Mouse (Mus musculus) lung, postnatal 0 days (tissue): ENCODE data around the gene Spred1. TPM values are rescaled to one million over a fixed set of nuclear protein-coding genes. Genes with fewer than 3 reads are reported as not detected.

Source experiments
- ATAC-seq: fragments of 200-750 bp; cut with Nextera tagmentation; 2 replicates; pipeline ENCODE4 v1.8.0; 2017; ENCODE audit warnings: moderate library complexity
- DNase-seq: peaks from one replicate; pipeline ENCODE4 v3.0.0-alpha.2; 2016; ENCODE audit warnings: low spot score
- H3K27ac ChIP-seq: fragments of 300-500 bp; sonication (generic); 2 replicates; pipeline ENCODE4 v1.5.1; 2014; ENCODE audit warnings: antibody characterized with exemption, mild to moderate bottlenecking, low read length, mixed read lengths
- H3K27me3 ChIP-seq: fragments of 300-500 bp; sonication (generic); replicated peaks from 2 replicates; pipeline ENCODE4 v1.6.1; 2014; ENCODE audit warnings: low read length, mixed read lengths; ENCODE audit not compliant: insufficient read depth
- H3K36me3 ChIP-seq: fragments of 300-500 bp; sonication (generic); 2 replicates; pipeline ENCODE4 v1.6.1; 2014; ENCODE audit warnings: low read length, mixed read lengths; ENCODE audit not compliant: insufficient read depth
- H3K4me1 ChIP-seq: fragments of 300-500 bp; sonication (generic); 2 replicates; pipeline ENCODE4 v1.6.1; 2014; ENCODE audit warnings: antibody characterized with exemption, low read depth, low read length, mixed read lengths; ENCODE audit not compliant: insufficient read depth
- H3K4me2 ChIP-seq: fragments of 300-500 bp; sonication (generic); replicated peaks from 2 replicates; pipeline ENCODE4 v1.6.1; 2014; ENCODE audit warnings: low read depth, mild to moderate bottlenecking, low read length, moderate library complexity, mixed read lengths
- H3K4me3 ChIP-seq: fragments of 300-500 bp; sonication (generic); 2 replicates; pipeline ENCODE4 v1.5.1; 2014; ENCODE audit warnings: low read depth, low read length
- H3K9ac ChIP-seq: fragments of 300-500 bp; sonication (generic); replicated peaks from 2 replicates; pipeline ENCODE4 v1.6.1; 2014; ENCODE audit warnings: low read depth, mild to moderate bottlenecking
- H3K9me3 ChIP-seq: fragments of 300-500 bp; sonication (generic); 2 replicates; pipeline ENCODE4 v1.6.1; 2016; ENCODE audit warnings: low read length, mixed read lengths
- CTCF ChIP-seq: IDR thresholded peaks from 2 replicates; pipeline ENCODE4 v1.5.1; 2016; ENCODE audit warnings: antibody characterized with exemption, mild to moderate bottlenecking
- EP300 ChIP-seq: IDR thresholded peaks from 2 replicates; pipeline ENCODE4 v1.6.1; 2016; ENCODE audit warnings: antibody characterized with exemption, mild to moderate bottlenecking, control low read depth
- WGBS: fragments of 180-500 bp; shearing (Covaris S2); extraction: QIAGEN DNeasy Blood & Tissue Kit; methylation state at CpG from one replicate; pipeline ENCODE4 v1.1.7; 2014; 5-methylcytosine and 5-hydroxymethylcytosine counted together
- polyA plus RNA-seq: library from polyadenylated mRNA; unstranded; fragments of >200 nt; fragmentation: Nextera tagmentation; extraction: Ambion mirVana; gene quantifications from 2 replicates; pipeline ENCODE4 v1.2.1, GENCODE M21; 2015

The Spred1 gene
- polyA plus RNA-seq, 1 experiment from 2014 or later, result 12.5 TPM

DNA sequence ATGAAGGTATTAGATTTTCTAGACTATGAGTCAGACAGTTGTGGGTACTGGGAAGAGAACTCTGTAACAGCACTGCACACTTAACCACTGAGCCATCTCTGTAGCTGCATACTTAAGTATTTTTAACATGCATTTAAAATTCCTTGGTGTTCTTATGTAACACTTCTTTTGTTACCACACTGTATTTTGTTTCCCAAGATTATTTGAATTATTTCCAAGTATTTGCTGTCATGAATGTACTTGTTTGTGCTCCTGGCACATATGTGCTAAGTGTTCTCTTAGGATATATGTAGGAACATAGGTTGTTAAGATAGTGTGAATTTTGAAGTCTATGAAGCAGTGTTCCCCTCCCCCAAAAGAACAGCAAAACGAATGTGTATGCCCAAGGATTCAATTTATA lies 10.7 kb downstream of the Spred1 start:
- Histone ChIP-seq H3K9me3 (no peaks in the 10 kb centered on the region), H3K27me3 (no peaks in the 10 kb centered on the region), H3K27ac (no peak overlapping the region), H3K9ac (no peak overlapping the region), H3K4me2 (no peak overlapping the region), H3K36me3 (no peaks in the 10 kb centered on the region), H3K4me3 (no peak overlapping the region), H3K4me1 (no peaks in the 10 kb centered on the region)
- no peak; the same call in 1 of the 2 replicates for ATAC-seq
- no peak for TF ChIP-seq CTCF
- 0 out of 2 replicates have a peak, but pooled peaks have one; percentile 15 for TF ChIP-seq EP300
- DNase-seq, result peak; percentile 47
- 44% methylated on average over 1 of the region's 1 CpGs for WGBS

DNA sequence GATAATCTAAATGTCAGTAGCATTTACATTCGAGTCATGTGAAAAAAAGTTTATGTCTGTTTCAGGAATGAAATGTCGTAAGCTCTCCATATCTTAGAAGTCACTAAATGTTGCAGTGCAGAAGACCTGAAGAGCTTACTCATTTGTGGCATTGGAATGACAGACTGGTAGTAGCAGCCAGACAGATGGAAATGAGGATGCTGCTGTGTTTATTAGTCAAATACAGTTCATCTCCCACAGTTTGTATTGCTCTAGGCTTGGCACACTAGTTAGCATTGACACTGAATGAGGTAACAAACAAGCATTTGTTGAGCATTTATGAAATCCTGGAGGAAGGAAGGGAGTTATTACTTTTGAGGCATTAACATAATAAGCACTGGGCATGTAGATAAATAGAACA lies 12.4 kb downstream of the Spred1 start:
- H3K4me3 ChIP-seq, result no peak overlapping the region
- TF ChIP-seq EP300 (no peak), CTCF (no peak)
- no peaks in the 10 kb centered on the region for H3K27me3 ChIP-seq
- H3K4me2 ChIP-seq, result no peak overlapping the region
- ATAC-seq (no peak), DNase-seq (peak; percentile 25)
- no peak overlapping the region for H3K9ac ChIP-seq
- H3K9me3 ChIP-seq, result no peaks in the 10 kb centered on the region
- H3K27ac ChIP-seq, result no peak overlapping the region
- WGBS, result 59% methylated on average over 2 of the region's 2 CpGs
- no peaks in the 10 kb centered on the region for H3K4me1 ChIP-seq
- H3K36me3 ChIP-seq, result no peaks in the 10 kb centered on the region

DNA sequence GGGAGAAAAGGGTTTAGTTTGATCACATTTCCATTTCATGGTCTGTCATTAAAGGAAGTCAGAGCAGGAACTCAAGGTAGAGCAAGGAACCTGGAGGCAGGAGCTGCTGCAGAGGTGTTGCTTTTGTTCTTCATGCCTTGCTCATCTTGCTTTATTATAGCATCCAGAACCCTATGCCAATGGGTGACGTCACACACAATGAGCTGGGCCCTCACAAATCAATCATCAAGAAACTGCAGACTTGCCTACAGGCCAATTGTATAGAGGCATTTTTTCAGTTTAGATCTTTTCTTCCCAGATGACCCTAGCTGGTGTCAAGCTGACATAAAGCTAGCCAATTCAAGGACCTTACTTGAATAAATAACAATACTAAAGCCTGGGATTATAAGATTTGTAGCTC lies 16.6 kb downstream of the Spred1 start:
- 53% methylated on average over 1 of the region's 1 CpGs for WGBS
- DNase-seq (no peak), ATAC-seq (no peak)
- TF ChIP-seq EP300, result no peak
- TF ChIP-seq CTCF, result no peak
- Histone ChIP-seq H3K9ac (no peak overlapping the region), H3K9me3 (no peaks in the 10 kb centered on the region), H3K27me3 (no peaks in the 10 kb centered on the region), H3K36me3 (no peaks in the 10 kb centered on the region), H3K4me1 (0 out of 2 replicates have a peak, but pooled peaks cover 3% of the 10 kb centered on the region), H3K4me2 (no peak overlapping the region), H3K27ac (no peak overlapping the region), H3K4me3 (no peak overlapping the region)

GRCm38 (mm10) chr2:117138932-117139331 lies 17.8 kb downstream of the Spred1 start:
- H3K4me2 ChIP-seq, result no peak overlapping the region
- H3K4me3 ChIP-seq, result no peak overlapping the region
- no peaks in the 10 kb centered on the region for H3K27me3 ChIP-seq
- DNase-seq (no peak), ATAC-seq (no peak)
- TF ChIP-seq EP300, result no peak
- no peak for TF ChIP-seq CTCF
- 0 out of 2 replicates have a peak, but pooled peaks cover 3% of the 10 kb centered on the region for H3K4me1 ChIP-seq
- H3K9me3 ChIP-seq, result no peaks in the 10 kb centered on the region
- no peaks in the 10 kb centered on the region for H3K36me3 ChIP-seq
- no peak overlapping the region for H3K9ac ChIP-seq
- WGBS, result 64% methylated on average over 5 of the region's 5 CpGs
- H3K27ac ChIP-seq, result no peak overlapping the region

DNA sequence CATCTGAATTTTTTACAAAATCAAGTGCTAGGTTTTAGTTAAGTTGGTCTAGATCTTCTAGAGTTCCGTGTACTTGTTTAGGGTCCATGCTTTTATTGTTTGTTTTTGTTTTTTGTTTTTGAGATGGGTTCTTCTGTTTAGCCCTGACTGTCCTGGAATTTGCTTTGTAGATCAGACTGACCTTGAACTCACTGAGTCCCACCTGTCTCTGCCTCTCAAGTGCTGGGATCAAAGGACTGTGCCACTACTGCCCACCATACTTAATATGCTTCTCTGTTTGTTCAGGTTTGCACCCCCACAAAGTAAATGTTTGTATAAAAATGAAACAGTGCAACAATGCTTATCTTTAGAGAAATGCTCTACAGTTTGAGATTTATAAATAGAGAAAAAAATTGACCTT lies 18.8 kb downstream of the Spred1 start:
- TF ChIP-seq CTCF (no peak), EP300 (no peak)
- WGBS, result 71% methylated on average over 1 of the region's 1 CpGs
- Histone ChIP-seq H3K4me1 (peaks cover 3% of the 10 kb centered on the region; the same call in 1 of the 2 replicates), H3K9ac (no peak overlapping the region), H3K4me2 (no peak overlapping the region), H3K36me3 (no peaks in the 10 kb centered on the region), H3K27ac (no peak overlapping the region), H3K9me3 (no peaks in the 10 kb centered on the region), H3K4me3 (no peak overlapping the region), H3K27me3 (no peaks in the 10 kb centered on the region)
- ATAC-seq (no peak), DNase-seq (no peak)

GRCm38 (mm10) chr2:117143106-117143505 lies 21.9 kb downstream of the Spred1 start:
- H3K4me2 ChIP-seq, result no peak overlapping the region
- DNase-seq, result no peak
- ATAC-seq, result no peak
- no peak for TF ChIP-seq EP300
- TF ChIP-seq CTCF, result no peak
- no peak overlapping the region for H3K27ac ChIP-seq
- 88% methylated on average over 4 of the region's 4 CpGs for WGBS
- no peaks in the 10 kb centered on the region for H3K36me3 ChIP-seq
- peaks cover 6% of the 10 kb centered on the region; the same call in 1 of the 2 replicates for H3K4me1 ChIP-seq
- H3K9ac ChIP-seq, result no peak overlapping the region
- H3K4me3 ChIP-seq, result no peak overlapping the region
- no peaks in the 10 kb centered on the region for H3K9me3 ChIP-seq
- H3K27me3 ChIP-seq, result no peaks in the 10 kb centered on the region

GRCm38 (mm10) chr2:117146026-117146425 lies 24.9 kb downstream of the Spred1 start:
- no peak overlapping the region for H3K4me3 ChIP-seq
- no peak overlapping the region for H3K9ac ChIP-seq
- no peak overlapping the region for H3K27ac ChIP-seq
- TF ChIP-seq CTCF, result no peak
- TF ChIP-seq EP300, result no peak
- WGBS, result 72% methylated on average over 2 of the region's 2 CpGs
- no peak for ATAC-seq
- H3K9me3 ChIP-seq, result no peaks in the 10 kb centered on the region
- H3K4me2 ChIP-seq, result no peak overlapping the region
- no peaks in the 10 kb centered on the region for H3K36me3 ChIP-seq
- H3K27me3 ChIP-seq, result no peaks in the 10 kb centered on the region
- peak; percentile 14 for DNase-seq
- peaks cover 3% of the 10 kb centered on the region; the same call in 1 of the 2 replicates for H3K4me1 ChIP-seq
